Mouse (Mus musculus): Measurements from ENCODE around the gene Slc29a4. TPM values are rescaled to one million over a fixed set of nuclear protein-coding genes. Genes with fewer than 3 reads are reported as not detected.

Slc29a4 gene
- total RNA-seq, 2 experiments from 2014 or later = 52.4 to 60.0 TPM

GRCm38 (mm10) chr5:142728301-142728700 lies 36.0 kb downstream of the Slc29a4 start:
- no peak for DNase-seq (ENCODE audit: extremely low spot score in 1 of 2, low spot score in 1 of 2)

- DNase-seq (ENCODE audit: extremely low spot score in 1 of 2, low spot score in 1 of 2) = no peak
These were observed 38.0 kb downstream of the Slc29a4 start for GRCm38 (mm10) chr5:142730295-142730694.

- DNase-seq (ENCODE audit: extremely low spot score in 1 of 2, low spot score in 1 of 2) = no peak
These were observed 39.6 kb downstream of the Slc29a4 start for GRCm38 (mm10) chr5:142731916-142732315.

DNA sequence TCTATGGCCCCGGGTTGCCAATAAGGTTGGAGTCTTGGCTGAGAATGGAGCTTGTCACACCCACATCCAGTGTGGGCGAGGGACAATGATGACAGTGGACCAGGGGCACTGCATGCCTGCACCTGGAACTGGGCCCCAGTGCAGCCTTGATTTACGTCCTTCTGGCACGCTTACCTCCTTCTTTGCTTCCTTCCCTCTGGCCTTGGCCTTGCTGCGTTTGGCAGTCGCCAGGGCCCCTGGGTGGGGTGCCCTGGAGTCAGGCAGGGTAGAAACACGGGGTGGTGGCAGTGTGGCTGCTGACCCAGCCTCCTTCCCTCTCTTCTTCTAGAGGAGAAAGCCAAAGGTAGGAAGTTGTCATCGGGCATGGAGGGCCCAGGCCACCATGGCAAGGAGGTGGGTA lies 47.6 kb downstream of the Slc29a4 start:
- DNase-seq (ENCODE audit: extremely low spot score in 1 of 2, low spot score in 1 of 2) = no peak

- no peak for DNase-seq (ENCODE audit: extremely low spot score in 1 of 2, low spot score in 1 of 2)
These were observed 54.8 kb downstream of the Slc29a4 start for GRCm38 (mm10) chr5:142747026-142747629.

GRCm38 (mm10) chr5:142750173-142750572 lies 57.9 kb downstream of the Slc29a4 start:
- DNase-seq (ENCODE audit: extremely low spot score in 1 of 2, low spot score in 1 of 2) = no peak

GRCm38 (mm10) chr5:142752241-142752640 lies 59.9 kb downstream of the Slc29a4 start:
- no peak for DNase-seq (ENCODE audit: extremely low spot score in 1 of 2, low spot score in 1 of 2)

- DNase-seq (ENCODE audit: extremely low spot score in 1 of 2, low spot score in 1 of 2) = no peak
These were observed 67.5 kb downstream of the Slc29a4 start for GRCm38 (mm10) chr5:142759786-142760185.

DNA sequence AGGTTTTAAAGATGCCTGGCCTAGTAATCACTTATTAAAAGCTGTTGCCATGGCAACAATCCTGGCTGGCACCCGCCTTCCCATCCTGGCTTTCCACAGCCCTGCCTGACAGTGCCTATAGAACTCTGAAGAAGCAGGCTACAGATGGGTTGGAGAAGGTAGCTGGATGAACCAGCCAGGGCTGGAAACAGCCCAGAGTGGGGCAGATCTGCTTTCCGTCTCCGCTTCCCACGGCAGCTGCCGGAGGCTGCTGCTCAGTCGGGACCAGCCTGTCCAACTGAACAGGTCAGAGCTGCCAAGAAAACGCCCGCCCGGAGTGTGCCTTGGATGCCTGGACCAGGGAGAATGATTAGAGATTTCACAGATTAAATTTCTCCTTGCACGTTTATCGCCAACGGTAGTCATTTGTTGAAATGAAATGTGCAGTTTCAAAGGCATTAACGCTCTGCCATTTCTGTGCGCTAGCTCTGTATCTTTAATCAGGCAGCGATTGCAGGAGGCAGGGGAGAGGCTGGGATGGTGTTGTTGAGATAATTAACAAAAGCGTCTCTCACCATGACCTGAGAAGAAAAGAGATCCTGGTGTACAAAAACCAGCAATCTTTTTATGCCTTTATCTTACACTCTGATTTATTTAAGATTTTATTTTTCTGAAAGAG lies 69.1 kb downstream of the Slc29a4 start:
- DNase-seq (ENCODE audit: extremely low spot score in 1 of 2, low spot score in 1 of 2) = peak; percentile 33 to 50

- DNase-seq (ENCODE audit: extremely low spot score in 1 of 2, low spot score in 1 of 2) = no peak
These were observed 69.9 kb downstream of the Slc29a4 start for GRCm38 (mm10) chr5:142762082-142762807.

GRCm38 (mm10) chr5:142764306-142764705 lies 72.0 kb downstream of the Slc29a4 start:
- DNase-seq (ENCODE audit: extremely low spot score in 1 of 2, low spot score in 1 of 2) = no peak

- no peak for DNase-seq (ENCODE audit: extremely low spot score in 1 of 2, low spot score in 1 of 2)
These were observed 72.6 kb downstream of the Slc29a4 start for GRCm38 (mm10) chr5:142764889-142765288.

DNA sequence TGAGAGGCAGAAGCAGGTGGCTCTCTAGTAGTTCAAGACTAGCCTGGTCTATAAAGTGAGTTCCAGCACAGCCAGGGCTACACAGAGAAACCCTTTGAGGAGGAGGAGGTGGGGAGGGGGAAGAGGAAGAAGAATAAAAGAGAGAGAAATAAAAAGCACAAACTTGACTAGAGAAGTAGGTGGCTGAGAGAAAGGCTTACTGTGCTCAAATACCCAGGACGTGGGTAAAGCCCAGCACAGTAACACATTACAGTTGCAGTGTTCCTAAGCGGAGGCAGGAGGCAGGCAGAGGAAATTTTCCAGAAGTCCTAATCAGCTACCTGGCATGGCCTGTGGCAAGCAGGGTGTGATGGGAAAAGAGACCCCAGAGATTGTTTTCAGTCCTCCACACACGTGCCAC lies 74.4 kb downstream of the Slc29a4 start:
- no peak for DNase-seq (ENCODE audit: extremely low spot score in 1 of 2, low spot score in 1 of 2)

GRCm38 (mm10) chr5:142767937-142768336 lies 75.6 kb downstream of the Slc29a4 start:
- peak in 1 of 2 experiments; percentile 67 for DNase-seq (ENCODE audit: extremely low spot score in 1 of 2, low spot score in 1 of 2)

GRCm38 (mm10) chr5:142768352-142769267 lies 76.3 kb downstream of the Slc29a4 start:
- DNase-seq (ENCODE audit: extremely low spot score in 1 of 2, low spot score in 1 of 2) = no peak

- DNase-seq (ENCODE audit: extremely low spot score in 1 of 2, low spot score in 1 of 2) = no peak
These were observed 77.3 kb downstream of the Slc29a4 start for GRCm38 (mm10) chr5:142769641-142770040.

- DNase-seq (ENCODE audit: extremely low spot score in 1 of 2, low spot score in 1 of 2) = no peak
These were observed 78.7 kb downstream of the Slc29a4 start for GRCm38 (mm10) chr5:142771034-142771433.

DNA sequence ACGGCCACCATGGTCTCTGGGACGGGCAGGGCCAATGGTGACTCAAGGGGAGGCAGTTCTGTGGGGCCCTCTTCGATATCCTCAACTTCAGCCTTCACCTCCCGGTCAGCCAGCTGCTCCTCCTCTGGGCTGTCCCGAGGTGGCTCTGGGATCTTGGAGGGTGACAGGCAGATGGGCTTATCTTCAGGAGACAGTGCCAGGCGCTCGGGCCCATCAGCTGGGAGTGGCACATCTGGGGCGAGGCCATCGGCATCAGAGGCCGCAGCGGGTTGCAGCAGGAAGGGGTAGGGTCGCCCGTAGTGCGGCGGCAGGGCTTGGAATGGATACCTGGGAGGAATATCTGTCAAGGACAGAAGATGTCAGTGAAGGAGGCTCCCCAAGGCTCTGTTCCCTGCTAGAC lies 79.7 kb downstream of the Slc29a4 start:
- no peak for DNase-seq (ENCODE audit: extremely low spot score in 1 of 2, low spot score in 1 of 2)

All from layer of hippocampus, postnatal 25 days (tissue).